Mouse (Mus musculus) stomach, postnatal 0 days (tissue): Measurements from ENCODE around the gene Acot7.

Experiments used
- CTCF ChIP-seq: IDR thresholded peaks from 2 replicates; pipeline ENCODE4 v1.5.1; 2016; ENCODE audit warnings: antibody characterized with exemption, low read depth, mild to moderate bottlenecking, moderate library complexity
- EP300 ChIP-seq: optimal IDR thresholded peaks from 2 replicates; pipeline ENCODE3; 2016; ENCODE audit warnings: antibody characterized with exemption

- no peak for TF ChIP-seq CTCF
- no peak for TF ChIP-seq EP300
Measured at GRCm38 (mm10) chr4:152168052-152168451, 9.9 kb upstream of the Acot7 start.
